Mouse (Mus musculus) midbrain, postnatal 0 days (tissue): Measurements from ENCODE around the gene H2-Q1. TPM values are rescaled to one million over a fixed set of nuclear protein-coding genes. Genes with fewer than 3 reads are reported as not detected.
A peak's percentile ranks its signal among the peaks of the same experiment; 100 is the strongest.
"Not testable (repeated sequence)": the region's sequence is repeated elsewhere in the genome, so short reads cannot be mapped to it uniquely, and the experiment has no call there.

Source experiments
- ATAC-seq: fragments of 200-750 bp; cut with Nextera tagmentation; 2 replicates; pipeline ENCODE4 v1.8.0; 2017; ENCODE audit warnings: moderate number of reproducible peaks, mild to moderate bottlenecking, moderate TSS enrichment, moderate library complexity; ENCODE audit not compliant: low FRiP score
- DNase-seq: peaks from one replicate; pipeline ENCODE4 v3.0.0-alpha.2; 2015; ENCODE audit warnings: low spot score
- H3K27ac ChIP-seq: fragments of 300-500 bp; sonication (generic); 2 replicates; pipeline ENCODE4 v1.5.1; 2014; ENCODE audit warnings: low read depth, mild to moderate bottlenecking, low read length, mixed read lengths
- H3K27me3 ChIP-seq: fragments of 300-500 bp; sonication (generic); 2 replicates; pipeline ENCODE4 v1.6.1; 2014; ENCODE audit warnings: low read length, control low read depth, mixed read lengths; ENCODE audit not compliant: insufficient read depth
- H3K36me3 ChIP-seq: fragments of 300-500 bp; sonication (generic); 2 replicates; pipeline ENCODE4 v1.6.1; 2014; ENCODE audit warnings: low read length, control low read depth, mixed read lengths; ENCODE audit not compliant: insufficient read depth
- H3K4me1 ChIP-seq: fragments of 300-500 bp; sonication (generic); 2 replicates; pipeline ENCODE4 v1.6.1; 2014; ENCODE audit warnings: mild to moderate bottlenecking, control low read depth, antibody characterized with exemption, low read length, mixed read lengths; ENCODE audit not compliant: insufficient read depth
- H3K4me2 ChIP-seq: fragments of 300-500 bp; sonication (generic); 2 replicates; pipeline ENCODE4 v1.6.1; 2014; ENCODE audit warnings: low read depth, mild to moderate bottlenecking, low read length, mixed read lengths; ENCODE audit not compliant: poor library complexity, severe bottlenecking
- H3K4me3 ChIP-seq: fragments of 300-500 bp; sonication (generic); 2 replicates; pipeline ENCODE4 v1.5.1; 2014; ENCODE audit warnings: low read depth, mild to moderate bottlenecking, low read length, moderate library complexity
- H3K9ac ChIP-seq: fragments of 300-500 bp; sonication (generic); replicated peaks from 2 replicates; pipeline ENCODE4 v1.6.1; 2014; ENCODE audit warnings: mild to moderate bottlenecking, low read length, moderate library complexity, mixed read lengths; ENCODE audit not compliant: poor library complexity, severe bottlenecking
- H3K9me3 ChIP-seq: fragments of 300-500 bp; sonication (generic); 2 replicates; pipeline ENCODE4 v1.6.1; 2016; ENCODE audit warnings: low read length, control low read depth
- CTCF ChIP-seq: IDR thresholded peaks from 2 replicates; pipeline ENCODE4 v1.5.1; 2016; ENCODE audit warnings: antibody characterized with exemption, mild to moderate bottlenecking
- WGBS: fragments of 180-500 bp; shearing (Covaris S2); extraction: QIAGEN DNeasy Blood & Tissue Kit; methylation state at CpG from one replicate; pipeline ENCODE4 v1.1.7; 2014; 5-methylcytosine and 5-hydroxymethylcytosine counted together
- polyA plus RNA-seq: library from polyadenylated mRNA; unstranded; fragments of >200 nt; fragmentation: Nextera tagmentation; extraction: Ambion mirVana; gene quantifications from 2 replicates; pipeline ENCODE4 v1.2.1, GENCODE M21; 2015
- total RNA-seq: library from RNA; depleted of rRNA; stranded (reverse); fragments of >200 nt; gene quantifications from 2 replicates; pipeline ENCODE4 v1.2.3, GENCODE M21; 2014

H2-Q1 gene
- total and polyA plus RNA-seq, 2 experiments from 2014 or later, result 0.60 to 1.5 TPM

- no peak for DNase-seq
- no peak overlapping the region for H3K4me3 ChIP-seq
Observed at GRCm38 (mm10) chr17:35278957-35279688, 41.1 kb upstream of the H2-Q1 start.

GRCm38 (mm10) chr17:35280276-35280675, 39.9 kb upstream of the H2-Q1 start:
- H3K4me2 ChIP-seq, result no peak overlapping the region
- DNase-seq (no peak), ATAC-seq (no peak)
- no peaks in the 10 kb centered on the region for H3K4me1 ChIP-seq
- WGBS, result 73% methylated on average over 3 of the region's 3 CpGs
- H3K4me3 ChIP-seq, result no peak overlapping the region
- H3K9ac ChIP-seq, result no peak overlapping the region
- H3K27me3 ChIP-seq, result no peaks in the 10 kb centered on the region
- no peaks in the 10 kb centered on the region for H3K36me3 ChIP-seq
- no peak for TF ChIP-seq CTCF
- H3K27ac ChIP-seq, result no peak overlapping the region
- no peaks in the 10 kb centered on the region for H3K9me3 ChIP-seq

More at GRCm38 (mm10) chr17:35278957-35279688, 41.1 kb upstream of the H2-Q1 start:
- Histone ChIP-seq H3K4me1 (no peaks in the 10 kb centered on the region), H3K27me3 (no peaks in the 10 kb centered on the region), H3K36me3 (no peaks in the 10 kb centered on the region), H3K27ac (no peak overlapping the region), H3K9ac (no peak overlapping the region), H3K9me3 (no peaks in the 10 kb centered on the region), H3K4me2 (no peak overlapping the region)
- WGBS, result 90% methylated on average over 13 of the region's 13 CpGs
- no peak for ATAC-seq
- TF ChIP-seq CTCF, result no peak

- ATAC-seq, result no peak
- Histone ChIP-seq H3K27me3 (no peaks in the 10 kb centered on the region), H3K4me3 (no peak overlapping the region), H3K27ac (no peak overlapping the region), H3K4me1 (no peaks in the 10 kb centered on the region), H3K9ac (no peak overlapping the region), H3K4me2 (no peak overlapping the region), H3K9me3 (no peaks in the 10 kb centered on the region), H3K36me3 (no peaks in the 10 kb centered on the region)
- no peak for TF ChIP-seq CTCF
- no peak for DNase-seq
Observed at GRCm38 (mm10) chr17:35285431-35285830, 34.8 kb upstream of the H2-Q1 start.

GRCm38 (mm10) chr17:35295796-35296195, 24.4 kb upstream of the H2-Q1 start:
- not testable (repeated sequence) for H3K27me3 ChIP-seq, H3K27ac ChIP-seq, H3K4me1 ChIP-seq, H3K4me2 ChIP-seq, ATAC-seq, H3K36me3 ChIP-seq, DNase-seq, H3K4me3 ChIP-seq, H3K9ac ChIP-seq, H3K9me3 ChIP-seq
- WGBS, result 2% methylated on average over 5 of the region's 5 CpGs
- TF ChIP-seq CTCF, result peak; percentile 78

GRCm38 (mm10) chr17:35300261-35300945, 19.8 kb upstream of the H2-Q1 start:
- not testable (repeated sequence) for H3K27ac ChIP-seq, H3K9ac ChIP-seq, H3K4me1 ChIP-seq, H3K27me3 ChIP-seq, H3K36me3 ChIP-seq, H3K4me3 ChIP-seq, DNase-seq, H3K4me2 ChIP-seq, H3K9me3 ChIP-seq, ATAC-seq
- peak; percentile 25; the same call in 1 of the 2 replicates for TF ChIP-seq CTCF
- 86% methylated on average over 7 of the region's 7 CpGs for WGBS

- Histone ChIP-seq H3K4me1 (no peaks in the 10 kb centered on the region), H3K4me2 (no peak overlapping the region), H3K27me3 (no peaks in the 10 kb centered on the region), H3K36me3 (no peaks in the 10 kb centered on the region), H3K9ac (no peak overlapping the region), H3K4me3 (no peak overlapping the region), H3K9me3 (no peaks in the 10 kb centered on the region), H3K27ac (no peak overlapping the region)
- TF ChIP-seq CTCF, result peak; percentile 84
- 26% methylated on average over 13 of the region's 13 CpGs for WGBS
- peak; percentile 66 for DNase-seq
- no peak for ATAC-seq
Observed at GRCm38 (mm10) chr17:35301645-35302258, 18.5 kb upstream of the H2-Q1 start.
